Mouse (Mus musculus) kidney, postnatal 0 days (tissue): ENCODE data around the gene Wdr86. TPM values are rescaled to one million over a fixed set of nuclear protein-coding genes. Genes with fewer than 3 reads are reported as not detected.

Experiments
- ATAC-seq: fragments of 200-750 bp; cut with Nextera tagmentation; replicated peaks from 2 replicates; pipeline ENCODE4 v1.8.0; 2017; ENCODE audit warnings: low read depth, moderate number of reproducible peaks, moderate TSS enrichment, moderate library complexity; ENCODE audit not compliant: low FRiP score
- DNase-seq: peaks from one replicate; pipeline ENCODE4 v3.0.0-alpha.2; 2016; ENCODE audit warnings: low spot score
- H3K27ac ChIP-seq: fragments of 300-500 bp; sonication (generic); 2 replicates; pipeline ENCODE4 v1.5.1; 2014; ENCODE audit warnings: mild to moderate bottlenecking
- H3K27me3 ChIP-seq: fragments of 300-500 bp; sonication (generic); 2 replicates; pipeline ENCODE4 v1.6.1; 2014; ENCODE audit warnings: low read length, mixed read lengths; ENCODE audit not compliant: insufficient read depth
- H3K36me3 ChIP-seq: fragments of 300-500 bp; sonication (generic); 2 replicates; pipeline ENCODE4 v1.6.1; 2014; ENCODE audit warnings: low read length, mixed read lengths; ENCODE audit not compliant: insufficient read depth
- H3K4me1 ChIP-seq: fragments of 300-500 bp; sonication (generic); replicated peaks from 2 replicates; pipeline ENCODE4 v1.6.1; 2014; ENCODE audit warnings: antibody characterized with exemption, low read length, mixed read lengths; ENCODE audit not compliant: insufficient read depth
- H3K4me2 ChIP-seq: fragments of 300-500 bp; sonication (generic); 2 replicates; pipeline ENCODE4 v1.6.1; 2014; ENCODE audit warnings: mild to moderate bottlenecking, low read length, moderate library complexity, mixed read lengths
- H3K4me3 ChIP-seq: fragments of 300-500 bp; sonication (generic); replicated peaks from 2 replicates; pipeline ENCODE4 v1.5.1; 2014; ENCODE audit warnings: low read depth, low read length
- H3K9ac ChIP-seq: fragments of 300-500 bp; sonication (generic); 2 replicates; pipeline ENCODE4 v1.6.1; 2014; ENCODE audit warnings: low read depth, low read length
- H3K9me3 ChIP-seq: fragments of 300-500 bp; sonication (generic); replicated peaks from 2 replicates; pipeline ENCODE4 v1.6.1; 2016; ENCODE audit warnings: low read length, inconsistent platforms, mixed read lengths
- CTCF ChIP-seq: IDR thresholded peaks from 2 replicates; pipeline ENCODE4 v1.5.1; 2016; ENCODE audit warnings: antibody characterized with exemption, low read depth, mild to moderate bottlenecking, moderate library complexity
- WGBS: fragments of 180-500 bp; shearing (Covaris S2); extraction: QIAGEN DNeasy Blood & Tissue Kit; methylation state at CpG from one replicate; pipeline ENCODE4 v1.1.7; 2014; 5-methylcytosine and 5-hydroxymethylcytosine counted together
- polyA plus RNA-seq: library from polyadenylated mRNA; unstranded; fragments of >200 nt; fragmentation: Nextera tagmentation; extraction: Ambion mirVana; gene quantifications from 2 replicates; pipeline ENCODE4 v1.2.1, GENCODE M21; 2015

Gene Wdr86
- polyA plus RNA-seq, 1 experiment from 2014 or later, result 21.9 TPM

DNA sequence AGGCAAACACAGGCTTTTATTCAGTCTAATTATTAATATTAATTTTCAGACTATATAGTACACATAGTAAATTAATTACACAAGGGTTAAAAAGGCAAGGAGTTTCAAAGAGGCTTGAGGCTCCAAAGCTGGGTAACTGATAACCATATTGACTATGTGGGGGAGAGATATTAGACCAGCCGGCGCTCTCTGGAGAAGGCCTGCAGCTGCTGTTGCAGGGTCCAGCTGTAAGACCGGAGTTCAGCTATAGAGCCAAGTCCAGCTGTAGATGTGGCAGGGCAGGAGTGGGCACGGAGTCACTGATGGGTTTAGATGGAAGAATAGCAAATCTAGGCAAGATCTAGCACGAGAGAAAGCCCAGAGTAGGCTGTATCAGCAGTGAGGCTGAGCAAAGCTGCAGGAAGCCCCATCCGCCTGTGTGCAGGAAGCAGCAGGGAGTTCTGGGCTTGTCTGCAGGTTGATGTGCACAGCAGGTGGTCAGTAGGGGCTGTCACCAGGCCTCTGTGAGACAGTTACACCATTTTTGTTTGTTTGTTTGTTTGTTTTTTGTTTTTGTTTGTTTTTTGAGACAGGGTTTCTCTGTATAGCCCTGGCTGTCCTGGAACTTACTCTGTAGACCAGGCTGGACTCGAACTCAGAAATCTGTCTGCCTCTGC is 3.4 kb upstream of the Wdr86 start:
- H3K9me3 ChIP-seq, result no peaks in the 10 kb centered on the region
- no peak overlapping the region for H3K4me2 ChIP-seq
- 41% methylated on average over 7 of the region's 7 CpGs for WGBS
- H3K4me1 ChIP-seq, result peaks cover 27% of the 10 kb centered on the region
- H3K9ac ChIP-seq, result no peak overlapping the region
- ATAC-seq (no peak), DNase-seq (no peak)
- no peaks in the 10 kb centered on the region for H3K36me3 ChIP-seq
- no peaks in the 10 kb centered on the region for H3K27me3 ChIP-seq
- peak overlapping the region; percentile 79; the same call in 1 of the 2 replicates for H3K27ac ChIP-seq
- no peak for TF ChIP-seq CTCF
- H3K4me3 ChIP-seq, result no peak overlapping the region

DNA sequence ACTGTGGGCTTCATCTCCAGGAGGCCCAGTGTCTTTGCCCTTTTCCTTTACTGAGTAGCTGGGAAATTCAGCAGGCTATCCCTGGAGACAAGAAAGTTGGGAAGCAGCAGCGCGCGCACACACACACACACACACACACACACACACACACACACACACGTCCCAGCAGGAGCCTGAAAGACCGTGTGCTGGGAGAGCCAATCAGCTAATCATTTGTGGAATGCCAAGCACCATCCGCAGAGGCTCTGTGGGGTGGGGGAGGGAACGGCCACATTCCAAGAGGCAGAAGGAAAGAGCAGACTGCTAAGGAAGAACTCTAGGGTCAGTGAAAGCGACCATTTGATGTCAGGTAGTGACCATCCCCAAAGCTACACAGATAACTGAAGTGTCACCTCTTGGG is 2.6 kb upstream of the Wdr86 start:
- ATAC-seq (peak; percentile 85), DNase-seq (peak; percentile 92)
- no peaks in the 10 kb centered on the region for H3K36me3 ChIP-seq
- peaks cover 27% of the 10 kb centered on the region for H3K4me1 ChIP-seq
- H3K27ac ChIP-seq, result peak overlapping the region; percentile 79; the same call in 1 of the 2 replicates
- no peak overlapping the region for H3K4me3 ChIP-seq
- H3K9me3 ChIP-seq, result no peaks in the 10 kb centered on the region
- no peak for TF ChIP-seq CTCF
- no peaks in the 10 kb centered on the region for H3K27me3 ChIP-seq
- H3K9ac ChIP-seq, result no peak overlapping the region
- WGBS, result 19% methylated on average over 8 of the region's 8 CpGs
- H3K4me2 ChIP-seq, result peak overlapping the region; percentile 5; the same call in 1 of the 2 replicates

DNA sequence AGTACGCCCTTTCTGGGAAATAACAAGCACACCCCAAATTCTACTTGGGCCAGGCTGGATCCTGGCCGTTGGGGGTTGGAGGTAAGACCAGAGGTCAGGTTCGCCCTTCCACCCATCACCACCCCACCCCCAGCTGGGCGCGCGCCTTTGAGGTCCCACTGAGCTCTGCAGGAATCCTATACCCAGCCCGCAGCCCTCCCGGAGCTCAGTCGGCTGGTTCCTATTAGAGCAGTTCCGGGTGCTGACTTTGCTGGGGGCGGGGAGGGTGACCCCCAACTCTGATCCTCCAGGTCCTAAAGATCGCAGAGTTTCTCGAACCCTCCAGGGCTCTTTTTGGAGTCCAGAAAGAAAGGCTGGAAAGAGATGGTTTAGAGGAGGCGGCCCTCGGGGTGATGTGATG is 459 bp upstream of the Wdr86 start:
- H3K9ac ChIP-seq, result peak overlapping the region; percentile 78
- H3K27me3 ChIP-seq, result no peaks in the 10 kb centered on the region
- DNase-seq, result peak; percentile 56
- H3K4me1 ChIP-seq, result peaks cover 34% of the 10 kb centered on the region
- H3K9me3 ChIP-seq, result no peaks in the 10 kb centered on the region
- H3K27ac ChIP-seq, result peak overlapping the region; percentile 70
- WGBS, result 2% methylated on average over 15 of the region's 15 CpGs
- no peak for TF ChIP-seq CTCF
- no peak; the same call in 1 of the 2 replicates for ATAC-seq
- H3K4me3 ChIP-seq, result peak overlapping the region; percentile 61
- H3K4me2 ChIP-seq, result peak overlapping the region; percentile 94
- no peaks in the 10 kb centered on the region for H3K36me3 ChIP-seq

DNA sequence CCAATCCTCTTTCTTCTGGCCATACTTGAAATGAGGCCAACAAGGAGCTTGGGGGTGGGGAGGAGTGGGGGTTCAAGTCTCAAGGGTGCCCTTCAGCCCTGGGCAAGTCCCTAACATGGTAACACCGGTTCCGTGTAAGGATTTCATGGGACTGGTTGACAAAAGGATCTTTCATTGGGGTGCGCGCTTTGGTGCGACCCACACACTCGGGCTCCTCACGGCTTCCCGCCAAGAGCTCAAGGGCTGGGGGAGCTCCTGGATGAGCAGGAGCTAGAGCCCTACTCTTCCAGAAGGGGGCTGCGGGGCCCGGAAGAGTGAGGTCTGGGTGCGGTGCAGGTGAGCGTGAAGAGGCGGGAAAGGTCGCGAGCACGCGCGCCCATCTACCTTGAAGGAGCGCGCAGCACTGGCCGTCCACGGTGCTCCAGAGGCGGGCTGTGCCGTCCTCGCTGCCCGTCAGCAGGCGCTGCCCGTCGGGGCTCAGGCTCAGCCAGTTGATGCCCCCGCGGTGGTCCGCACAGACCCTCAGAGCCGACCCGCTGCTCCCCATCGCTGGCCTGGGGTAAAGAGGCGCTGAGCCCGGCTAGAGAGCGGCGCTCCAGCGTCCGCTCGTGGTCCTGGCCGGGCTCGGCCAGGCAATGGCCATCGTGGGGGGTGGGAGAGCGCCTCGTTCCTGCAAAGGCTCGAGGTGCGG is 585 bp downstream of the Wdr86 start:
- H3K4me3 ChIP-seq, result peak overlapping the region; percentile 61
- peak; percentile 21; the same call in 1 of the 2 replicates for TF ChIP-seq CTCF
- WGBS, result 2% methylated on average over 49 of the region's 49 CpGs
- peak overlapping the region; percentile 94 for H3K4me2 ChIP-seq
- ATAC-seq (no peak; the same call in 1 of the 2 replicates), DNase-seq (peak; percentile 41)
- peak overlapping the region; percentile 70 for H3K27ac ChIP-seq
- H3K9ac ChIP-seq, result peak overlapping the region; percentile 78
- no peaks in the 10 kb centered on the region for H3K27me3 ChIP-seq
- peaks cover 38% of the 10 kb centered on the region for H3K4me1 ChIP-seq
- H3K9me3 ChIP-seq, result no peaks in the 10 kb centered on the region
- no peaks in the 10 kb centered on the region for H3K36me3 ChIP-seq

DNA sequence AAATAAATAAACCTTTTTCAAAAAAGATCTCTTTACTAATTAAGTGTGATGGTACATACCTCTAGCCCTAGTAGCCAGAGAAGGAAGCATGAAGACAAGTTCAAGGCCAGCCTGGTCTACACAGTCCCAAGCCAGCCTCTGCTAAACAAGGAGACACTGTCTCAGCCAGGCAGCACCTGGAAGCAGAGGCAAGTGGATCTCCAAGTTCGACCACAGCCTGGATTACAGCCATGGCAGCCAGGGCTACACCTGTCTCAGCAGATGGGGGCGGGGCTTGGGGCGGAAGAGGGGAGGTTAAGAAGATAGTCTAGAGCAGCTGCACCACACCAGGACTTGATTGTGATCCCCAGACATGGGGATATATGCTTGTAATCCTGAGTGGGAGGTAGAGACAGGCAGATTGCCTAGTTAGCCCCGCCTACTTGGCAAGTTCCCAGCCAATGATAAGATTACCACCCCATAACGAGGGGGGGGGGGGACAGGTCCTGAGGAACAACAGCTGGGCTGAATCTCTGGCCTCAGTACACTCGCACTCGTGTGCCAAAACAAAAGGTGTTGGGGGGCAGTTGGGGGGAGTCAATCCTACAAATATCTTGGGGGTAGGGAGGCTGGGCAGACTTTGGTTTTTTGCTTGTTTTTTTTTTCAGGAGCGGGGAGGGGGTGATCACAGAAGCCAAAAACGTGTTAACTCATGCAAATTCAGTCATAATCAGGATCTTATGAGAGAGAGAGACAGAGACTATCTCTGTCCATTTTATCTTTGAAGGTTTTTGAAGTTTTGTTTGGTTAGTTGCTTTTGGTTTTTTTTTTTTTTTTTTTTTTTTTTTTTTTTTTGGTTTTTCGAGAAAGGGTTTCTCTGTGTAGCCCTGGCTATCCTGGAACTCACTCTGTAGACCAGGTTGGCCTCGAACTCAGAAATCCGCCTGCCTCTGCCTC is 3.4 kb downstream of the Wdr86 start:
- Histone ChIP-seq H3K4me2 (no peak overlapping the region), H3K9ac (no peak overlapping the region), H3K4me3 (no peak overlapping the region), H3K27ac (no peak overlapping the region), H3K4me1 (peaks cover 39% of the 10 kb centered on the region), H3K9me3 (no peaks in the 10 kb centered on the region), H3K27me3 (no peaks in the 10 kb centered on the region), H3K36me3 (no peaks in the 10 kb centered on the region)
- 58% methylated on average over 12 of the region's 12 CpGs for WGBS
- no peak for ATAC-seq
- no peak for TF ChIP-seq CTCF
- no peak for DNase-seq

DNA sequence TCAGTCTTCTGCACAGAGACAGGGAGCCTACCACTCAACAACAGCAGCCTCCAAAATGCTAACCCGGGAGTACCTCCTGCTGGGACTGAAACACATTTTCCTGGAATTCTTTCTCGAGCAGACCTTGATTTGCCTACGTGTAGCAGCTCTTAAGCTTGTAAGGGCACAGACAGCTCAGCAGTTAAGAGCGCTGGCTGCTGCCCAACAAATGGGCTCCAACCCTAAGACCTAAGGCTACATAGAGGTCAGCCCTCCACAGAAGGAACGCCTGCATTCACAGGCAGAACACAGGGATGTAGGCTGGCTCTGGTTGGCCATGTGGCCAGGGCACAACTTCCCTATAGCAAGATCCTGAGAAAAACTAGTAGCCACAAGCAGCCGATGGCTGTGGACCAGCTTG is 4.6 kb downstream of the Wdr86 start:
- WGBS, result 57% methylated on average over 6 of the region's 6 CpGs
- no peaks in the 10 kb centered on the region for H3K9me3 ChIP-seq
- no peak overlapping the region for H3K9ac ChIP-seq
- ATAC-seq (no peak), DNase-seq (no peak)
- no peak overlapping the region for H3K4me3 ChIP-seq
- H3K4me1 ChIP-seq, result peaks cover 27% of the 10 kb centered on the region
- H3K27me3 ChIP-seq, result no peaks in the 10 kb centered on the region
- H3K27ac ChIP-seq, result peak overlapping the region; percentile 73
- H3K36me3 ChIP-seq, result no peaks in the 10 kb centered on the region
- TF ChIP-seq CTCF, result no peak
- H3K4me2 ChIP-seq, result no peak overlapping the region
